Mouse (Mus musculus) heart, embryonic 12.5 days (tissue): ENCODE data around the gene Il31ra. TPM values are rescaled to one million over a fixed set of nuclear protein-coding genes. Genes with fewer than 3 reads are reported as not detected.

ENCODE experiments used
- ATAC-seq: fragments of 200-750 bp; cut with Nextera tagmentation; 2 replicates; pipeline ENCODE4 v1.8.0; 2017; ENCODE audit warnings: moderate TSS enrichment, moderate library complexity; ENCODE audit not compliant: insufficient number of reproducible peaks, low FRiP score
- H3K27ac ChIP-seq: fragments of 300-500 bp; sonication (generic); 2 replicates; pipeline ENCODE4 v1.5.1; 2016; ENCODE audit warnings: mild to moderate bottlenecking, moderate library complexity; ENCODE audit not compliant: poor library complexity, severe bottlenecking
- H3K27me3 ChIP-seq: fragments of 300-500 bp; sonication (generic); replicated peaks from 2 replicates; pipeline ENCODE4 v1.6.1; 2016; ENCODE audit warnings: mild to moderate bottlenecking, moderate library complexity
- H3K36me3 ChIP-seq: fragments of 300-500 bp; sonication (generic); 2 replicates; pipeline ENCODE4 v1.6.1; 2016; ENCODE audit warnings: mild to moderate bottlenecking, moderate library complexity
- H3K4me1 ChIP-seq: fragments of 300-500 bp; sonication (generic); replicated peaks from 2 replicates; pipeline ENCODE4 v1.6.1; 2016; ENCODE audit warnings: mild to moderate bottlenecking
- H3K4me2 ChIP-seq: fragments of 300-500 bp; sonication (generic); 2 replicates; pipeline ENCODE4 v1.6.1; 2016; ENCODE audit warnings: mild to moderate bottlenecking, moderate library complexity
- H3K4me3 ChIP-seq: fragments of 300-500 bp; sonication (generic); 2 replicates; pipeline ENCODE4 v1.5.1; 2016; ENCODE audit warnings: mild to moderate bottlenecking
- H3K9ac ChIP-seq: fragments of 300-500 bp; sonication (generic); 2 replicates; pipeline ENCODE4 v1.6.1; 2016; ENCODE audit warnings: mild to moderate bottlenecking, moderate library complexity
- H3K9me3 ChIP-seq: fragments of 300-500 bp; sonication (generic); replicated peaks from 2 replicates; pipeline ENCODE4 v1.6.1; 2016; ENCODE audit warnings: mild to moderate bottlenecking, moderate library complexity
- WGBS: fragments of 180-500 bp; shearing (Covaris S2); methylation state at CpG from one replicate; pipeline ENCODE4 v1.1.7; 2016; 5-methylcytosine and 5-hydroxymethylcytosine counted together
- polyA plus RNA-seq: library from polyadenylated mRNA; unstranded; fragments of >200 nt; fragmentation: Nextera tagmentation; extraction: Ambion mirVana; gene quantifications from 2 replicates; pipeline ENCODE4 v1.2.1, GENCODE M21; 2016

Gene Il31ra
- polyA plus RNA-seq, 1 experiment from 2014 or later, result 0.11 TPM

DNA sequence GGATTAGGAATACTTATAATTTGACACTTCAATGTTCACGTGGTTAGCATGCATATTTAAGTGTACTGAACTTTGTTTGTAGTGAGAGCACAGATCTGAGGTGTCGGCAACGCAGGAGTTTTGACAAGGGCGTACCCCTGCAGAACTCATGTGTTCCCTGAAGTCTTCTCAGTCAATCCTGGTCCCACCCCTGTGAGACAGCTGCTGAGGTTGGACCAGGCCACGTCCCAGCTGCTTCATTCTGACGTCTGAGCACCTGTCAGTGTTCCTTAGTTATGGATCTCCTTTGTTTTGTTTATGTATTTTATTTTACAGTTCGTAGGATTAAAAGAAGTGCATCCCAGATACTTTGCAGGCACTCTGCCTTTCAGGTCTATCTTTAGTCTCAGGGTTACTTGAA lies 111.1 kb downstream of the Il31ra start:
- Histone ChIP-seq H3K27me3 (no peaks in the 10 kb centered on the region), H3K4me1 (no peaks in the 10 kb centered on the region), H3K36me3 (peaks cover 73% of the 10 kb centered on the region), H3K9ac (no peak overlapping the region), H3K4me3 (no peak overlapping the region), H3K4me2 (no peak overlapping the region), H3K9me3 (0 out of 2 replicates have a peak, but pooled peaks cover 3% of the 10 kb centered on the region), H3K27ac (no peak overlapping the region)
- no peak for ATAC-seq
- 85% methylated on average over 7 of the region's 7 CpGs for WGBS

DNA sequence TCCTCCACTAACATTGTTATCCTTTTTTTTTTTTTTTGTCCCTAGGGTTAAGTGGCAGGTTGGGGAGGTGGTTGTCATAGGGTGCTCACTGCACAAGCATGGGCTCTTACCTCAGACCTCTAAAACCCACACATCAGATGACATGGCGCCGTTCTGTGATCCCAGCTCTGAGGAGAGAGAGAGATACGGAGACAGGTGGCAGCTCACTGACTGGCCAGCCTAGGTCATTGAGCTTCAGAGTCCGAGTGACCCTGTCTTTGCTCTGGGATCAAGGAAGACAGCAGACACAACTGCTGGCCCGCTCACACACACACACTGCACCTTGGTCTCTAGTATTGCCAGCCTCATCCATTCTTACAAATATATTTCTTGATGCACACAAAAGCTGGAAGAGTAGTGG lies 111.6 kb downstream of the Il31ra start:
- Histone ChIP-seq H3K9ac (no peak overlapping the region), H3K4me2 (no peak overlapping the region), H3K27ac (no peak overlapping the region), H3K9me3 (0 out of 2 replicates have a peak, but pooled peaks cover 3% of the 10 kb centered on the region), H3K4me3 (no peak overlapping the region), H3K4me1 (no peaks in the 10 kb centered on the region), H3K36me3 (peaks cover 74% of the 10 kb centered on the region), H3K27me3 (no peaks in the 10 kb centered on the region)
- 85% methylated on average over 5 of the region's 5 CpGs for WGBS
- no peak for ATAC-seq

GRCm38 (mm10) chr13:112479926-112480325 lies 114.2 kb downstream of the Il31ra start:
- H3K4me2 ChIP-seq, result no peak overlapping the region

DNA sequence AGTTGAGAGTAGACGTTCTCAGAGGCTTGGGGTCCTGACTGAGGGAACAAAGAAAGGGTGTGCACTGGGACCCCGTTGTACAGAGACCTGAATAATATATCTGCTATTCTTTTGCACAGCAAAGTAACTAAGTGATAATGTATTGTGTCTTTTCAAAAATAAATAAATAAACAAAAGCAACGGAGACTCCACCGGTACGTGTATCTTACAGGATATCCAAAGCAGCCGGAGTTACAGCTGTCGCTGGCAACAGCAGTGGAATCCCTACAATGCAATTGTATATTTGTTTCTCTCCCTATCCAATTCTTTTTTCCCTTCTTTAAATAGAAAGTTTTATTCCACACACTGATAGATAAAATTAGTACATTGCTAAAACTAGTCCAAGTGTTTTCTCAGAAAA lies 115.1 kb downstream of the Il31ra start:
- no peak overlapping the region for H3K4me2 ChIP-seq
- H3K4me3 ChIP-seq, result no peak overlapping the region
- no peak overlapping the region for H3K27ac ChIP-seq
- peaks cover 59% of the 10 kb centered on the region for H3K36me3 ChIP-seq
- 79% methylated on average over 7 of the region's 7 CpGs for whole genome bisulfite sequencing
- ATAC-seq, result no peak
- no peaks in the 10 kb centered on the region for H3K27me3 ChIP-seq
- H3K9ac ChIP-seq, result no peak overlapping the region
- 0 out of 2 replicates have a peak, but pooled peaks cover 4% of the 10 kb centered on the region for H3K9me3 ChIP-seq
- H3K4me1 ChIP-seq, result peaks cover 5% of the 10 kb centered on the region

More at GRCm38 (mm10) chr13:112479926-112480325, 114.2 kb downstream of the Il31ra start:
- no peak for ATAC-seq
- Histone ChIP-seq H3K4me1 (no peaks in the 10 kb centered on the region), H3K36me3 (peaks cover 66% of the 10 kb centered on the region), H3K27ac (no peak overlapping the region), H3K9ac (no peak overlapping the region), H3K4me3 (no peak overlapping the region), H3K27me3 (no peaks in the 10 kb centered on the region), H3K9me3 (0 out of 2 replicates have a peak, but pooled peaks cover 4% of the 10 kb centered on the region)
- 89% methylated on average over 15 of the region's 15 CpGs for WGBS

DNA sequence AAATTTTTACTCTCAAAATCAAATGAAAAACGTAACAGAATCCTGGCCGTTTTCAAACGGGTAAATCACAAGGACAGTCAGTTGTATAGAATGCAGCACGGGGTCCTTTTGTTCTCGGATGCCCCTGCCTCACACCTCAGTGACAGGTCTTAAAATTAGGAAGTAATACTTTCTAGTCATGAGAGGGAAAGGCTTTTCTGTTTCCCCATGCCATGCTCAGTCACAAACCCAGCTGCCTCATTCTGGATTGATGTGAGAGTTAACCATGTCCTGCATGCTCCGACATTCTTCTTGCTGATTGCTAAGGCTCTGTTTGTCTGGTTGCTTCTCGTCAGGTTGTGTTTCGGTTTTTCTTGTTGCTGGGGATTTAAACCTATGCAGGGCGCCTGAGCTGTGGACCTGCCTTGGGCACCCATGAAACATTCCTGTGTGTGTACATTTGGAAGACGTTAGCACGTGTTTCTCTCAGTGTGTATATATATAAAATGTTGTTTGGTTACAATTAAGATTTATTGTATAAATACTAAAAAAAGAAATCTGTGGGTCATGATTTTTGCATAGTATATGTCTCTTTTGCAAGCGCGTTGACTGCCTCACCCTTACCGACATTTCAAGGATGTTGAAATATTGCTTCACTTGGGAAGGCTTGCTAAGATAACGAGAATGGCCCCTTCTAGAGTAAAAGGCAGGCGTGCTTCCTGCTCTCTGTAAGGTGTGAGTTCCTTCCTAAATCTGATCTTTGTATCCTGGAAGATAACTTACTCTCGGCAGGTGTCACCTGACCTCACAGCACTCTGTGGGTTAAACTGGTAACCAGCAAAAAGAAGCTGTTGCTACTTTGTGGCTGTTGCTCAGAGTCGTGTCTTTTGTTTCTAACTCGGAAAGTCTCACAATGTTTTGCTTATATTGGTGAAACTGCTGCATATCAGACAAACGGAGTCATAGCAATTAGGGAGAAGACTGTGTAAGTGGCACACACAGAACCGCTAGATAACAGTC lies 120.1 kb downstream of the Il31ra start:
- no peak overlapping the region for H3K4me3 ChIP-seq
- H3K9ac ChIP-seq, result no peak overlapping the region
- no peak overlapping the region for H3K4me2 ChIP-seq
- H3K36me3 ChIP-seq, result peaks cover 34% of the 10 kb centered on the region
- H3K9me3 ChIP-seq, result 0 out of 2 replicates have a peak, but pooled peaks cover 4% of the 10 kb centered on the region
- H3K4me1 ChIP-seq, result peaks cover 24% of the 10 kb centered on the region
- H3K27me3 ChIP-seq, result no peaks in the 10 kb centered on the region
- 63% methylated on average over 21 of the region's 21 CpGs for WGBS
- ATAC-seq, result no peak
- H3K27ac ChIP-seq, result no peak overlapping the region

DNA sequence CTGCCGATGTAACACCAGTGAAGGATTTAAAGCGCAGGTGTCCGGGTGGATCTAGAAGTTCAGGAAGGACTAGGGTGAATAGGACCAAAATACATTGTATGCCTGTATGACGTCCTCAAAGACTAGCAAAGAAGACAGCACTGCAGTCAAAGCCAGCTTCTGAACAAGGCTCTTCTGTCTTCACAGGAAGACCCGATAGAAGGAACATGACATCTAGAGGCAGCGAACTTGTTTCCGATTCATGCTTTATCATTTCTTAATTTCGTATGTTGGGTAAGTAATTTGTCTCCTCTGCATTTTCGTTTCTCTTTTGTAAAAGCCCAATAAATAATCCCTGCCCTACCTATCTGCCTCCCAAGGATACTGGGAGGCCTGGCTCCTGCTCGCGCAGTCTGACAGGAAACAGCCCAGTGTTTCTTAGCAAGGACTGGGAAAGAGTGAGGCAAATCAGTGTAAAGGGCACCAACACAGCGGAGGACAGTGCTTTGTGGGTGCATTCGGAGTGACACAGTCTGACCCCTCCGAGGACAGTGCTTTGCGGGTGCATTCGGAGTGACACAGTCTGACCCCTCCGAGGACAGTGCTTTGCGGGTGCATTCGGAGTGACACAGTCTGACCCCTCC lies 121.6 kb downstream of the Il31ra start:
- peaks cover 25% of the 10 kb centered on the region for H3K4me1 ChIP-seq
- no peak overlapping the region for H3K27ac ChIP-seq
- no peaks in the 10 kb centered on the region for H3K27me3 ChIP-seq
- H3K4me3 ChIP-seq, result no peak overlapping the region
- H3K9me3 ChIP-seq, result 0 out of 2 replicates have a peak, but pooled peaks cover 4% of the 10 kb centered on the region
- ATAC-seq, result no peak
- H3K9ac ChIP-seq, result no peak overlapping the region
- 83% methylated on average over 19 of the region's 19 CpGs for WGBS
- H3K4me2 ChIP-seq, result no peak overlapping the region
- H3K36me3 ChIP-seq, result peaks cover 25% of the 10 kb centered on the region

DNA sequence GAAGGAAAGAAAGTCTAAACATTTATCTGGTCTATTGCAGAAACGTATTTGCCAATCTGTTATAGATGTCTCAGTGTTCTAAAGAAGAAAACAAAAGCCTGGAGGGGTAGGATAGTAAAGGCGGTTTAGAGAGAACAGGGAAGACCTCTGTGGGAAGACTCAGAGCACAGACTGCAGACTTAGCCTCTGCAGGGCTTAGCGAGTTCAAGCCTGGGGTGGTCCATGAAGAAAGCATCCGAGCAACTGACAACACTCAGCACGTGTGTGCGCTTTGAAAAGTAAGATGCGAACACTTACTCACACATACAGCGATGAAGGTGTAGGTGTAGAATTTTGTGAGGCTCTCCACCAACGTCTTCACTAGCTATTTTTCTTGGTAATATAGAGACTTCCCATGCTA lies 123.0 kb downstream of the Il31ra start:
- no peak for ATAC-seq
- Histone ChIP-seq H3K4me2 (no peak overlapping the region), H3K27ac (no peak overlapping the region), H3K27me3 (no peaks in the 10 kb centered on the region), H3K36me3 (peaks cover 18% of the 10 kb centered on the region), H3K4me1 (peaks cover 35% of the 10 kb centered on the region), H3K9ac (no peak overlapping the region), H3K4me3 (no peak overlapping the region), H3K9me3 (0 out of 2 replicates have a peak, but pooled peaks cover 4% of the 10 kb centered on the region)
- 87% methylated on average over 9 of the region's 9 CpGs for WGBS

Other genes with a start within 250 kb of the Il31ra start
- gene Il6st, start 130.3 kb downstream of the Il31ra start, polyA plus RNA-seq, result 79.3 and 84.2 TPM in 2 replicates
- 1.1 and 1.5 TPM in 2 replicates for gene Ddx4, start 58.1 kb upstream of the Il31ra start, polyA plus RNA-seq
- gene Slc38a9, start 66.4 kb upstream of the Il31ra start, polyA plus RNA-seq, result 12.9 and 13.7 TPM in 2 replicates
- gene Plpp1, start 206.4 kb upstream of the Il31ra start, polyA plus RNA-seq, result 46.9 and 49.0 TPM in 2 replicates